Mouse (Mus musculus): ENCODE measurements at regions not wholly inside any gene's neighbourhood (a gene's known extent, or its start where the extent isn't known, plus 50 kb on each side); places are given as distances from the start of the nearest gene placed in this dataset.

- TF ChIP-seq POLR2A (IDR thresholded peaks at IDR 0.05; ENCODE audit: control insufficient read depth, extremely low read depth, insufficient read depth, low read length, poor library complexity) (no peak), CTCF (IDR thresholded peaks at IDR 0.05; ENCODE audit: borderline replicate concordance, control insufficient read depth, extremely low read depth, insufficient read depth, low read length, poor library complexity) (no peak)
These were observed 107.4 kb upstream of the Zfp507 start for GRCm38 (mm10) chr7:35910109-35910706.

Measured in thymus, adult 2 months (tissue).